Mouse (Mus musculus) 416B (cell line): ENCODE data around the gene Gm9833.
"Not testable (repeated sequence)": the region's sequence is repeated elsewhere in the genome, so short reads cannot be mapped to it uniquely, and the experiment has no call there.

ENCODE experiments used
- DNase-seq: peaks from one replicate; pipeline ENCODE4 v3.0.0; 2011; ENCODE audit warnings: low read depth

Gm9833 gene

DNA sequence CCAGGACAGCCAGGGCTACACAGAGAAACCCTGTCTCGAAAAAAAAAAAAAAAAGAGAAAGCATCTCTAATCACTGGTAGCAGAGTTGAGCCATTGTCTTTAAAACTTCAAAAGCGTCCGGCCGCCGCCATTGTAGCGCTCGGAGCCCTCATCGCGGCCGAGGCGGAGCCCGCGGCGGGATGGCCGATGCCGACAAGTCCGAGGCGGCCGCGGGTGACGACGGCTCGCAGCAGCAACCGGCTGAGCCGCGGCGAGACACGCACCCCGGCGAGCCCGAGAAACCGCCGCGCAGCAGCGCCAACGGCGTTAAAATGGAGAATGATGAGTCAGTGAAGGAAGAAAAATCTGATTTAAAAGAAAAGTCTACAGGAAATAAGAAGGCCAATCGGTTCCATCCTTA is at the start of gene Gm9833:
Gm9833 (plus strand) TSS at position 117 of the 400 bp plus-strand sequence.
- DNase-seq, result not testable (repeated sequence)

DNA sequence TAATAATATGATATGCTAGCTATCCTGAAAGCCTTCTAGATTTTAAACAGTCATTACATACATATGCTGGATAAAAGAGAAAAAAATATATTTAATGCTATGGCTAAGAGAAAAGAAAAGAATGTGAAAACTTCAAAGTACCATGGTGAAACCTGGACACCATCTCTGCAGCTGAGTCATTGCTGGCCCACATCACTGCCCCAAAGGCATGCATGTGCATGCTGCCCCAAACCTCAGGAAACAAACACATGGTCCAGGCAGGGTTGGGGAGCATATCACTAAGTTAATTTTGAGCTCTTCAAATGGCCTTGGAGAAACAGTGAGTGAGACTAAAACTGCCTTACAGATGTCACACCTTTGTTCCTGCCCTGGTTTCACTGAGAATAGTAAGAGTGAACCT is 17.8 kb upstream of the Gm9833 start:
- DNase-seq, result no peak

DNA sequence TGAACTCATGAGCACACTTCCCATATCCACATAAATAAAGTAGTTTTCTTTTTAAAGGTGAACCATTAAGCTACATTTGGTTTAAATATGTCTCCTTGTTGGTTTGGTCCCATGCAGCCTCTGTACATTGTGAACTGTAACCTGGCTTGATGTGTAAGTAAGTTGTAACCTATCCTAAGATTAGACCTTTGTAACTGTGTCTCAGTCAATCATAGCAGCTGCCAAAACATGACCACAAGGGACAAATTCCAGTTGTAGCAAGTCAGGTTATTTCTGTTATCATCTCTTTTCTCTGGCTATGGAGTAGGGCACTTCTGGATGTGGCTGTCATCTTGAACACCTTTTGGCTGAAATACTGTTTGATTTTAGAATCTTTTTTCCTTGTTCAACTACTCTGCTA is 12.1 kb upstream of the Gm9833 start:
- no peak for DNase-seq

DNA sequence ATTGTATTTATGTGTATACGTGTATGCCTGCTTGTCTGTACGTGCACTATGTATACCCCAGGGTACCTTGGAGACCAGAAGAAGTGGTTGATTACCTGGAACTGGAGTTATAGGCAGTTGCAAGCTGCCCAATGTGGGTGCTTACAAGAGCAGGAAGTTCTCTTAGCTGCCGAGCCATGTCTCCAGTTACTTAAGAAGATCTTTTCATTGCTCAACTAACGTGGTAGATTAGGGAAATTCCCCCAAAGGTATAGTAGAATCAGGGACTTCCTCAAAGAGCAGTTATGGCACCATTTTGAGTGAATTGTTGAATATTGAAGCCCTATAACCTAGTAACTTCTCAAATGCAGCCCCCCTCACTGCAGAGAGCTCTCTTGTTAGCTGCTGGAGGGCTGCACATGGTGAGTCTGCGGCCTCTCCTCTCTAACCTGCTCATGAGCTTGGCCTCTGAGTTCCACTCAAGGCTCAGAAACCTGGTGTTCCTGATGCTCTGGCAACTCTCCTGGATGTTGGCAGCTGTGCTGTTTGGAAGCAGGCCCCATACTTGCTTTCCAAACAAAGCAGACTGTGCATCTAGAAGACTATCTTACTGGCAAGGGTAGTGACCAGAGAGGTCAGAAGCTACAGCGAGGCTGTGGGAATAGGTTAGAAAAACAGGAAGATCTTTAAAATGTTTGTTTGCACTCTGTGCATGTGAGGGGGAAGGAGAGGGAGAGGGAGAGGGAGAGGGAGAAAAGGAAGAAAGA is 10.6 kb upstream of the Gm9833 start:
- DNase-seq, result peak; percentile 51

DNA sequence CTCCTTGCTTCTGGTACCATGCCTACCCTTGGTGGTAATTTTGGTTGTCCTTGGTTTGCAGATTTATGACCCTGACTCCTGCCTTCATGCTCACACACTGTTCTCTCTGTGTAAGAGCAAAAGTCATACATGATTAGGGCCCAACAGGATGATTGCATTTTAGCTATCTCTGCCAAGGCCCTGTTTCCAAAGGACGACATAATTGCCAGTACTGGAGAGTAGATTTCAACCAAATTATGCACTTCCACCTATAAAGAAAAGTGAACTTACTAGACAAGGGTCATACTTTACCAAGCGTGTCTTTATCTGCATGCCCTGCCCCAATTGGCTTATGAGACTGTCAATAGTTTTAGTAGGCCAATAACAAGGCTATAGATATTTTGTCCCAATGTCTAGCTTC is 9.8 kb upstream of the Gm9833 start:
- DNase-seq, result no peak

DNA sequence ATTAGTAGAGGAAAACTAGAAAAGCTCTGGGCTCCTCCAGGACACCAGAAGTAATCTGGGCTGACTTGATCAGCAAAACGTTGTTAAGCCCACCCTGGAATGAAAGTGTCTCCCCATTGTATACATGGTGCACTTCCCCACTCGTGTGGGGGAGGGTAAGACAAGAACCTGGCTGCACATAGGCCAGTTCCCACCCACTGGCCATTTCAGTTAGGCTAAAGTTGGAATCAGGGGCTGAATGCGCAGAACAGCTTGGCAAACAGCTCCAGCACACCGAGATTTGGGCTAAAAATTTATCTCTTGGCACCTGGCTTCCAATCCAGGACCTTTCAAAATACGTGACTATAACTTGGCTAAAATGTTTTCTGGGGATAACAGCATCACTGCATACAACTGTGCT is 6.6 kb upstream of the Gm9833 start:
- DNase-seq, result no peak

DNA sequence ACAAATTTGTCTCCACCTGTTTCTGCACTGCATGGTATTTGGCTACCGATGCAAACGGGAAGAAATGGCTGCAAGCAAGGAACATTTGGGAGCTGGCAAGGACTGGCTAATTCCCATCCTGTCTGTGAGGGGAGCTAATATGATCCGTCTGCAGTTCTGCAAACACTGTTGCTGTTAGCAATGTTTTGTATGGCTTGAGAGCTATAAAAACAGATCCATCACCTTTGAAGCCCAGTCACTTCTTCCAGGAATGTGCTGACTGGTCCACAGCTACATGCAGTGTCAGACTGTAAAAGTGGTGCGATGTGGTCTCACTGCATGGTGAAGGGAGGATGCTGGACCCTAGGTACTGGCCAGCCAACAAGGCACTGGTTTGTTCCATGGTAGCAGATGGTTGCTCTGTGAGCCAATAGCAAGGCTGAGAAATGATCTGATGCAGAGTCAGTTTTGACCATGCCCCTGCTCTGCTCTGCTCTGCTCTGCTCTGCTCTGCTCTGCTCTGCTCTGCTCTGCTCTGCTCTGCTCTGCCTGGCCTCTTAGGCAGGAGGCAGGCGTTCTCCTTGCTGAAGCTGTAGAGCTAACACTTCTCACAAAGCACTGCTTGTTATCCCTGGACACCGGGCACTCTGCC is 5.9 kb upstream of the Gm9833 start:
- DNase-seq, result no peak

DNA sequence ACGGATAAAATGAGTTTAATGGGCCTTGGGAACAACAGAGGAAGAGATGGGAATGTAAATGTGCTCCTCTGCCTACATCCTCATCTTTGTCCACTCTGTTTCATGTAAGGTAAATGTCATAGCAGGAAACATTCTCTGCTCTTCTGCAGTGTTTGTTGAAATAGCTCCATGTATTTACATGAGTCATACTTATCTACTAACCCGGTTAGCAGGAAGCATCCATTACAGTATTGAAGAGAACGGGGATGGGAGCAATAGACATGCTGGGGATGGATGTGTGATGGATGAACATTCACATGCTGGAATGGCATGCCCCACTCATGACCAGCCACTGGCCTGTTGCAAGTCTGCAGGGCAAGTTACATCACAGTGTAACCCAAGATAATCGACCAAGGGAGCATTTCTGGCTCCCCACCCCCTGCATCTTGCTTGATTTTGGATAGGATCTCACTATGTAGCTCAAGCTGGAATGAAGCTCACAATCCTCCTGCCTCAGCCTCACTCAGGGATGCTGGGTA is 5.3 kb upstream of the Gm9833 start:
- DNase-seq, result no peak

DNA sequence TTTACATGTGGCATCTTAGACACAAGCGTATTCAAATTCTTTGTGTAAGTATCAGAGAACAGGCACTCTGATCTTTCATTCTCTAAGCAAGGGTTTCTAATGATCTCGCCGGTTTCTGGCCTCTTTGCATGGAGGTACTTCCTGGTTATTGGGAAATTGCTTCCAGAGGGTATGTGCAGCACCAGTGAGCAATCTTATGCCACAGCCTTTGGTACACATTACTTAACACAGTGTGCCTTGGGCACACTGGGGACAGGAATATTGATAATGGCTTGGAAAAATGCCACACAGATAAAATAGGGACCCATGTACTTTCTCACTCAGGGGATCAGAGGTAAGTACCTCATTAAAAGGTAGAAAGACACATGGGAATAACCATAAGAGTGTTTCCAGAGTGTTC is 3.8 kb upstream of the Gm9833 start:
- DNase-seq, result no peak

DNA sequence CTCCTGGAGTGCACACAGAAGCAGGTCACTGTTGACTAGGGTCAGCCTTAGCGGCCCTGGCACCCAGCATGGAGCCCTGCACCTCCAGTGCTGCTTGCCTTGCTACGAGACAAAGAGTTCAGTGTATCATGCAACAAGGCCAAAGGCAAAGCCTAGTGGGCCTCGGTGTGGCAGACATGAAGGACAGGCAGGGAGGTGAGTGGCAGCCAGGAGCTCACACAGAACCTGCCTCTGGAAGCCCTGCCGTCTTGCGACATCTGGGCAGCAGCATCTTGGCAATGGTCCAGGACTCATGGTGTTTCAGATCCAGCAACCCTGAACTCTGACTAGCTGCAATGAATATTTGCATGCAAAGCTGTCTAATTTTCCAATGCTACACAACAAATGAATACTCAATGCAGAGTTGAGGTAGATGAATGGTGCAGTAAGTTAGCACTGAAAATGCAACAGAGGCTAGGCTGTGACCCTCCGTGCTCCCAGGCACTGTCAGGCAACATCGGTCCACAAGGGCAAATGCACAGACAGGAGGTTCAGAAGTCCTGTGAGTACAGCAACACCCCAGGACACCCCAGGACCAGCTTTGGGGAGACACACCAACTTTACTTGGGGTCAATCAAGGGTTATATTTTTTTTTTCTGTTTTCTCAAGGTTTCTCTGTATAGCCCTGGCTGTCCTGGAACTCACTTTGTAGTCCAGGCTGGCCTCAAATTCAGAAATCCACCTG is 2.4 kb upstream of the Gm9833 start:
- DNase-seq, result peak; percentile 6

DNA sequence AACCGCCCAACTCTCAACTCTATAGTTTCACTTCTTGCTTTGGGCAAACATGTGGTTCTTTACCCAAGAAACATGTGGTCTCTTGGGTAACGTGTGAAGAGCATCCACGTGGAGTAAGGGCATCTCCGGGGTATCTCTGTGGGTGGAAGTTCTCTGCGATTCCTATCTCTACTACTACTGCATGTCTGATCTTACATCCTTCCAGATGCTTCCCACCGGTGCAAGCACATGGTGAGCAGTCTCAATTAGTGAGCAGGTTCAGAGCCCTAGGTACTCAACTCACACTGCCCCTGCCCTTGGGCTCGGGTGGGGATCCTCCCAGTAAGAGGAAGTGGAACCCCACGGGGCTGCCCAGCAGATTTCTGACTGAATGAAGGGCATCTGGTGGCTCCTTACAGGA is 399 bp upstream of the Gm9833 start:
- no peak for DNase-seq

DNA sequence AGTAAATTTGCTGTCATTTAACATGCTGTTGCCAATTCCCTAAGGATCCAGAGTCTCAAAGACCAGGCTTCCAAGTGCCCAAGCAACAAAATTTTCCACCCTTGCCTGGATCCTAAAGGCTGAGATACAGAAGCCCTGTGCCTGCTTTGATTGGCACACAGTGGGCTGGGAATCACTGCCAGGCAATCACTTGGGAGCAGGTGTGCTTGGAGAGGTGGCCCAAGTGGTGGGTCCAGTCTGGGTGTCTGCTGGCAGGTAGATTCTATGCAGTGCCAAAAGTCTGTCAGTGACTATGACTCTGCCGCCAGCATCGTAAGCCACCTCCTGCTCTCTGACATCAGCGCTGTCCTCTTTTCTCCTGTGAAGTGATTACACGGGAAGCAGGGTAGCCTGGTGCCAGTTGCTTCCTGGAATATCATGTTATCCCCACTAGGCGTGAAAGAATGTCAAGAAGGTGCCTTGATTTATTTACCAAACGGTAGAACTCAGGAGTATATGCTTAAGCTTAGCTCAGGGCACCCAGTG is 3.8 kb downstream of the Gm9833 start:
- DNase-seq, result no peak

DNA sequence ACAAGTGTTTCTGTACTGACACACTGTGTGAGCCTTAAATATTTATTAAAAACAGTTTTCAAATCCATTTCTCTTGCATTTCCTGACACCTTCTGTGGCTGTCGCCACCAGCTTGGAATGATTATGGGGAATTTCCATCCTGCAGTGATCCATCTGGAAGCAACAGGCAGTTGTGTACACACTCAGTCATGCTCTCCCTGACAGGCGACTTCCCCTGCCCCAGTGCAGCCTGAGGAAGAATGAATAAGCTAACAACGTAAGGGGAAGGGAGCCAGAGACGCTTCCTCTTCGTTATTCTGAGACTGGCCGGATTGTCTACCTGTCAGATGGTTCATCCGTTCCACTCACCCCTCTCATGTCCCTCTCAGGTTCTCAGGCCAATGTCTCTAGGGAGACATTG is 4.6 kb downstream of the Gm9833 start:
- no peak for DNase-seq

DNA sequence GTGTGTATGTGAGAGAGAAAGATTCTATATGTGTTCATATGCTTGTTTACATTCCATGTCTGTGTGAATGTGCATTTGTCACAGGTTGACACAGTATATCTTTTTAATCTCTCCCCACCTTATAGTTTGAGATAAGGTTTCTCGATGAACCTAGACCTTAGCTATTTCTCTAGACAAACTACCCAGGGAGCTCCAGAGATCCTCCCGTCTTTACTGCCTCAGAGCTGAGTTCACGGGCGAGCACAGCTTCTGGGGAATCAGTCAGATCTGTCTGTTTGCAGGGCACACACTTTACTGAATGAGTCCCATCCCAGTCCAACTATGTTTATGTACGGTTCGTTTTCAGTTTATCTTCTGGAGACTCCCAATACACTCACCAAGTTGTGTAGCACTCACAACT is 5.0 kb downstream of the Gm9833 start:
- no peak for DNase-seq

DNA sequence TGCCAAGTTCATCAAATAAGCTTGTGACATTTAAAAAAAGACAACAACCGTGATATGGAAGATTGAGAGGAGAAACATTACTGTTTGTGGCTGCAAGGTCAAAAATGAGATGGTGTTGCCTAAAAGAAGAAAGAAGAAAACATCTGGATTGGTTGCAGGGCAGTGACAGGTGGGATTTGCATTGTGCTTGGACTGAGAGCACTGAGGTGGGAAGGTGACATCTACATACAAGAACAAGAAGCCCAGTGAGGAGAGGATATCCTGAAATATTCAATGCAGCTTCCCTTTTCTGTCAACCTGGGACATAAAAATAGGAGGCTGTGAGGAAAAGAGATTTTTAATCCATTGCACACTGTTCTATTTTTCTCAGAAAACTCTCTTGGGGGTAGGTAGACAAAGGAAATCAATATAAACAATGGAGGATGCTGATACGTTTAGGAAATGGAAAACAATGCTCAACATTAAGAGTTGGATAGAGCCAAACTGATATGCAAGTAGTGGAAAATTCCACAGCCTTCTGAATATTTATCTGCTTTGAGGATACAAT is 7.2 kb downstream of the Gm9833 start:
- DNase-seq, result no peak

DNA sequence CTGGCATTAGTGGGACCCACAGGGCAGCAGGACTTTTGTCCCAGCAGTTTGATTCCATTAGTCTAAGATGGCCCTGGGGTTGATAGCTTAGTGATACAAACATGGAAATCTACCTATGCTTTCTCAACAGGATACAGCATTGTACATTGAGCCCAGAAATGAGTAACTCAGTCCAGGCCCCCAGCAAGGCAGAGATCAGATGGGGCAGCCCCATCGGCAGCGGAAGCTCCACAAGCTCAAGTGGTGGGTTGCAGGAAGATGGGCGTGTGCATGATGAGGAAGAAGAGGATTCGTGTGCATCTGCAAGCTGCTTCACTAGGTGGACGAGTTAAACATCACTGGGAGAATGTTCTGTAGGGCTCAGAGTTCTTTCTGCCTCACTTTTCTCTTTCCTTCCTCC is 11.8 kb downstream of the Gm9833 start:
- DNase-seq, result no peak

DNA sequence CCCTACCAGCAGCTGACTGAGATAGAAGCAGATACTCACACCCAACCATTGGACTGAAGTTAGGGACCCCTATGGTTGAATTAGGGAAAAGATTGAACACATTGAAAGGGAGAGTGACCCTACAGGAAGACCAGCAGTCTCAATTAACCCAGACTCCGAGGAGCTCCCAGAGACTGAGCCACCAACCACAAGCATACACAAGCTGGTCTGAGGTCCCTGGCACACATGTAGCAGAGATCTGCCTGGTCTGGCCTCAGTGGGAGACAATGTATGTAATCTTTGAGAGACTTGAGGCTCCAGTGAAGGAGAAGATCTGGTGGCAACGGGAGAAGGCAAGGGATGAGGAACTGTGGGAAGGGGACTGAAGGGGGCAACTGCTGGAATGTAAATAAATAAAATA is 23.7 kb downstream of the Gm9833 start:
- DNase-seq, result no peak

DNA sequence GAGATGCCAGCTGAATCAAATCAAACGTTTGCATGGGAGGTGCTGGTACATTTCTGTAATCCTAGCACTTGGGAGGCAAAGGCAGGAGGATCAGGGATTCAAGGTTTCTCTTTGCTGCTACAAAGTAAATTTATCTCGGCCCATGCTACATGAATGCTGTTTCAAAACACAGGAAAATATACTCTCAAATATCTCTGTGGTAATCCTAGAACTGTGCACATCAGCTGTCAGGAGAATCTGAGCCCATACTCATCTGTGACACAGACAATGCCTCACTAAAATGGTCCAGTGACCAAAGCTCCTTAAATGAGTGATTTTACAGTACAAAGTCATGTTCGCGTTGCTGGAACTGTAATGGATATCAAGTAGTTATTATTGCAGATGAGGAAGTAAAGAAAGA is 24.3 kb downstream of the Gm9833 start:
- DNase-seq, result no peak

DNA sequence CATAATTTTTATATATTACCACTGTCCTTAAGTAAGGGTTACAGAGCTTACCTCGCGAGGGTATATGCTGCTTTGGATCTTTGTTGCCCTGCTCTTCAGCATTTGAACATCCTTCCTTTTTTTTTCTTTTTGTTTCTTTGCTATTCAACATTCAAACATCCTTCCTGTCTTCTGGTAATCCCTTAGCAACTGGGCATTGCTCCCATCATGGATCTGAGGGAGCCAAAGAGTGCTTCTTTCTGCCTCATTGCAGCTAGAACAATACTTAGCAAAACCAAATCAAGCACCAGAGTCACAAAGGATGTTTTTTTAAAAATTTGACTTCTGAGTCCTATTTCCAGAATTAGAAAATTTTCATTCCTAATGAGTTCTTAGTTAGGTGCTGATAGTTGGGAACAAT is 24.8 kb downstream of the Gm9833 start:
- no peak for DNase-seq

DNA sequence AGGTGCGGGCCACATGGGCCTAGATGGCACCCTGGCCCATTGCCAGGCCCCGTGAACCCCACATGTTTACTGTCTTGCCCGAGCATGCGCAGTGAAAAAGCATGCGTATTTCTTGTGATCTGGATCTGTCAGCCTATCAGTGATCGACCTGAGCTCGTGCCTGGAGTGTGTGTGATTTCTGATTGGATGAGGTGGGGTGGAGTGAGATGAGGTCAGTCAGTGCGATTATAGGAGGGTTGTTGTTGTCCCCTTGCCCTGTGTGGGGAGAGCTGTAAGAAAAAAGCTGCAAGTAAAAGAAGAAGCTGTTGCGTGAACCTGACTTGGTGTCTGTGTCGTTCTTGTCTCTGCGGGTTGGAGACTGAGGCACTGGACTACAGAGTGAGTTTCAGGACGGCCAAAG is 28.6 kb downstream of the Gm9833 start:
- DNase-seq, result no peak

DNA sequence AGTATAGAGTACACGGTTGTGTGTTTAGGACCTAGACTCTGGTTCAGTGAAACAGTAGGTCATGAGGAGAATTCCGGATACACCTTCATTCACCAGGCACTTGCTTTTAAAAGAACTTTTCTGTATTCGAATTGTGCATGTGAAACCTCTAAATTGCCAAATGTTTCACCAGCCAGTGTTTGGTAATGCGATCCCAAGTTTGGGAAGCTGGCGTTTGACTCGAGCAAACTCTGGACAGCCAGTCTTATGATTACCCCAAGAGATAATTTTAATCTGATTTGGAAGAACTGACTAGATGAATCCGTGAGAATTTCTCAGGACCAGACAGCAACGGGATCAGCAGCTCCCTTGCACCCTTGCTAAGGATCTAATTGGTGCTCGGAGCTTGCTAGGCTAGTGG is 33.3 kb downstream of the Gm9833 start:
- DNase-seq, result no peak

DNA sequence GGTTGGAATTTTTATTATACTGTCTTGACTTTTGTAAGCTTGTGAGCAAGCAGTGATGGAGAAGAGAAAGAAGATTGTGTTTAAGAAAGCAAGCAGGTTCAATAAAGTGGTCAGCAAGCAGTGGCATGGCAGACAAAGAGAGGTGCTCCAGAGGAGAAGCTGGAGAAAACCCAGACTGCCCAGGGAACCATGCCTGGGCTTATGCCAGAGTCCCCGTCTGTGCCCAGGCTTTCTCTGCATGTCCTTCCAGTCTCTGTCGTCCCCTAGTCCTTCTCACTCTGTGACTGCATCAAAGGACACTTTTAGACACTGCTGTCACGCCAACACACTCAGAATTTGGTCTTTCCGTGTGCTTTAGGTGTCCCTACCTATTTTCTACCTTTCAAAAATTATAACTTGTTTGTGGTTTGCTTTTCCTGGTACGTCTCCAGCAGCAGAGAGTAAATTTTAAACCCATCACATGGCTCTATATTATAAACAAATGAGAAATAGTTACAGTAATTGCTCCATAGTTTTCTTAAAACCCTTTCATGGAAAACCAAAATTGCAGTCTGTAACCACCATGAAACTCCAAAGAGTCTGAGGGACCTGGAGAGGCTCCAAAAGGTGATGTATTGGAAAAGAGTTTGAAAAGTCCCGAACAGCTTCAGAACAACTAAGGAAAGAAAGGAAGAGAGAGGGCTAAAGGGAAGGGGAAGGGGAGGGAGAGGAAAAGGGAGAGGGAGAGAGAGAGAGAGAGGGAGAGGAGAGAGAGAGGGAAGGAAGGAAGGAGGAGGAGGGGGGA is 34.2 kb downstream of the Gm9833 start:
- DNase-seq, result no peak
